Mouse (Mus musculus): Measurements from ENCODE around the gene Snd1. TPM values are rescaled to one million over a fixed set of nuclear protein-coding genes. Genes with fewer than 3 reads are reported as not detected.
A peak's percentile ranks its signal among the peaks of the same experiment; 100 is the strongest.

The Snd1 gene
- total RNA-seq, 4 experiments from 2014 or later: 101 to 116 (median 115) TPM

- no peak for DNase-seq (ENCODE audit: low spot score in 2 of 2)
Measured at GRCm38 (mm10) chr6:28593708-28594107, 118.8 kb downstream of the Snd1 start.

GRCm38 (mm10) chr6:28594759-28595158 is 119.8 kb downstream of the Snd1 start:
- no peak for DNase-seq (ENCODE audit: low spot score in 2 of 2)

- DNase-seq (ENCODE audit: low spot score in 2 of 2): no peak
Measured at GRCm38 (mm10) chr6:28595231-28595630, 120.3 kb downstream of the Snd1 start.

- DNase-seq (ENCODE audit: low spot score in 2 of 2): peak; percentile 44
Measured at GRCm38 (mm10) chr6:28597266-28597665, 122.3 kb downstream of the Snd1 start.

- DNase-seq (ENCODE audit: low spot score in 2 of 2): no peak
Measured at GRCm38 (mm10) chr6:28599120-28599519, 124.2 kb downstream of the Snd1 start.

- DNase-seq (ENCODE audit: low spot score in 2 of 2): no peak
Measured at GRCm38 (mm10) chr6:28600404-28600803, 125.5 kb downstream of the Snd1 start.

- no peak for DNase-seq (ENCODE audit: low spot score in 2 of 2)
Measured at GRCm38 (mm10) chr6:28603401-28603800, 128.5 kb downstream of the Snd1 start.

- no peak for DNase-seq (ENCODE audit: low spot score in 2 of 2)
Measured at GRCm38 (mm10) chr6:28603823-28604222, 128.9 kb downstream of the Snd1 start.

- no peak for DNase-seq (ENCODE audit: low spot score in 2 of 2)
Measured at GRCm38 (mm10) chr6:28609291-28609690, 134.4 kb downstream of the Snd1 start.

- DNase-seq (ENCODE audit: low spot score in 2 of 2): no peak
Measured at GRCm38 (mm10) chr6:28610127-28610526, 135.2 kb downstream of the Snd1 start.

- no peak for DNase-seq (ENCODE audit: low spot score in 2 of 2)
Measured at GRCm38 (mm10) chr6:28613441-28613840, 138.5 kb downstream of the Snd1 start.

- no peak for DNase-seq (ENCODE audit: low spot score in 2 of 2)
Measured at GRCm38 (mm10) chr6:28614856-28615255, 139.9 kb downstream of the Snd1 start.

- no peak for DNase-seq (ENCODE audit: low spot score in 2 of 2)
Measured at GRCm38 (mm10) chr6:28615408-28615807, 140.5 kb downstream of the Snd1 start.

- DNase-seq (ENCODE audit: low spot score in 2 of 2): peak in 1 of 2 experiments; percentile 42
Measured at GRCm38 (mm10) chr6:28615966-28616365, 141.0 kb downstream of the Snd1 start.

GRCm38 (mm10) chr6:28618299-28618698 is 143.4 kb downstream of the Snd1 start:
- DNase-seq (ENCODE audit: low spot score in 2 of 2): no peak

- DNase-seq (ENCODE audit: low spot score in 2 of 2): peak; percentile 40 to 46
Measured at GRCm38 (mm10) chr6:28618751-28619153, 143.8 kb downstream of the Snd1 start.

GRCm38 (mm10) chr6:28621431-28621830 is 146.5 kb downstream of the Snd1 start:
- no peak for DNase-seq (ENCODE audit: low spot score in 2 of 2)

- DNase-seq (ENCODE audit: low spot score in 2 of 2): no peak
Measured at GRCm38 (mm10) chr6:28621961-28622360, 147.0 kb downstream of the Snd1 start.

GRCm38 (mm10) chr6:28622522-28622921 is 147.6 kb downstream of the Snd1 start:
- DNase-seq (ENCODE audit: low spot score in 2 of 2): no peak

GRCm38 (mm10) chr6:28622963-28623362 is 148.0 kb downstream of the Snd1 start:
- DNase-seq (ENCODE audit: low spot score in 2 of 2): no peak

GRCm38 (mm10) chr6:28628408-28628807 is 153.5 kb downstream of the Snd1 start:
- DNase-seq (ENCODE audit: low spot score in 2 of 2): no peak

- no peak for DNase-seq (ENCODE audit: low spot score in 2 of 2)
Measured at GRCm38 (mm10) chr6:28629866-28630265, 154.9 kb downstream of the Snd1 start.

- DNase-seq (ENCODE audit: low spot score in 2 of 2): no peak
Measured at GRCm38 (mm10) chr6:28630926-28631325, 156.0 kb downstream of the Snd1 start.

GRCm38 (mm10) chr6:28633120-28633519 is 158.2 kb downstream of the Snd1 start:
- DNase-seq (ENCODE audit: low spot score in 2 of 2): no peak
